Mouse (Mus musculus) heart, postnatal 0 days (tissue): ENCODE results near the gene Alox5ap.

Experiments used
- CTCF ChIP-seq: IDR thresholded peaks from 2 replicates; pipeline ENCODE4 v1.5.1; 2016; ENCODE audit warnings: antibody characterized with exemption, control low read depth, low read depth
- EP300 ChIP-seq: IDR thresholded peaks from 2 replicates; pipeline ENCODE4 v1.6.1; 2016; ENCODE audit warnings: antibody characterized with exemption, low read depth

DNA sequence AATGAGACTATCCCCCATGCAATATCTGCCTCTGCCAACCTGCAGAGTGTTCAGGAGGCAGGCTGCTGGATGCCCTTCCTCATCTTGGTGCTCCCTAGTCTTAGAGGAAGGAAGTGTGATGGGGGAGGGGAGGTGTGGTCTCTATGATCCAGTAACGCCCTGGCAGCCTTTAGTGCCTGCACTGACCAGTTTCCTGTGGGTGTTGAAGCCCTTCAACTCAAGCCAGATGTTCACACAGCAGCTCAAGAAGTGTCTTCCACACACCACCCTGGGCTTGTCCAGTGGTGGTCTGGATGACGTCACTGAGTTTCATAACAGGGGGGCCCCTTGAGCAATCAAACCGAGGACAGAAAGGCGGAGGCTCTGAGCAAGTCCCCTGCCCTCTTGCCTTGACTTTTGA is 8.0 kb downstream of the Alox5ap start:
- TF ChIP-seq CTCF, result no peak
- no peak for TF ChIP-seq EP300
